Mouse (Mus musculus) embryonic fibroblast, embryonic 13.5 days (primary cell): Measurements from ENCODE around the gene Eipr1.

ENCODE experiments used
- CTCF ChIP-seq: IDR thresholded peaks from 2 replicates; pipeline ENCODE4 v1.5.1; 2011; ENCODE audit warnings: mild to moderate bottlenecking, control low read depth, low read length, moderate library complexity, borderline replicate concordance; ENCODE audit not compliant: insufficient read depth
- POLR2A ChIP-seq: IDR thresholded peaks from 2 replicates; pipeline ENCODE4 v1.6.1; 2011; ENCODE audit warnings: low read depth, mild to moderate bottlenecking, control low read depth, low read length, moderate library complexity

DNA sequence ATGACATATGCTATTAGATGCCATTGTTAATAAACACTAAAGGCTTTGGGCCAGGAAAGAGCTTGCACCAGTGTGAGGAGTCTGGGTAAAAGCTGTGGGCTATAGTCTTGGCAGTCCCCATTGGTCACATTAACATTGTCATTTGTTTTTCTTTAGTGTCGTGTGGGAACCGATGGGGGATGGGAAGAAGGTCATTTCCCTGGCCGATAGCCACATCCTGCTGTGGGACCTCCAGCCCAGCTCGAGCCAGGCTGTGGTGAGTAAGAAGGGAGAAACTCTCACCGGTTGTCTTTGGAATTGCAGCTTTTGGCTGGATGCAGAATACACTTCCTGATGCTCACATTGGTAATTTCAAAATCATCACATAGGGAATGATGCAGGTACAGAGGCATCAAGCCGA lies 95.8 kb downstream of the Eipr1 start:
- TF ChIP-seq CTCF (no peak), POLR2A (no peak)
